Mouse (Mus musculus) cerebellum, postnatal 25 days (tissue): ENCODE data around the gene Cryga.
"Not testable (repeated sequence)": the region's sequence is repeated elsewhere in the genome, so short reads cannot be mapped to it uniquely, and the experiment has no call there.

Experiments used
- DNase-seq, 2 experiments: peaks; one replicate each; pipeline ENCODE4 v3.0.0; 2021; ENCODE audit warnings: mixed read lengths in 2 of 2

Cryga gene

GRCm38 (mm10) chr1:65088567-65089356 is 14.4 kb downstream of the Cryga start:
- DNase-seq: no peak

GRCm38 (mm10) chr1:65082188-65082587 is 21.0 kb downstream of the Cryga start, which contains the start of gene Crygb:
Gene Crygb, minus strand, starts transcription at chr1:65082288.
- no peak for DNase-seq

GRCm38 (mm10) chr1:65075607-65076006 is 27.6 kb downstream of the Cryga start:
- no peak for DNase-seq

GRCm38 (mm10) chr1:65073589-65073988 is 29.6 kb downstream of the Cryga start, which contains the start of gene Crygc:
Gene Crygc, minus strand, starts transcription at chr1:65073689.
- no peak for DNase-seq

- DNase-seq: no peak
Observed at GRCm38 (mm10) chr1:65067842-65068241, 35.3 kb downstream of the Cryga start.

GRCm38 (mm10) chr1:65064201-65064600 is 39.0 kb downstream of the Cryga start:
- no peak for DNase-seq

GRCm38 (mm10) chr1:65063352-65063751 is 39.8 kb downstream of the Cryga start, which contains the start of gene Crygd:
Gene Crygd, minus strand, starts transcription at chr1:65063452.
- no peak for DNase-seq

GRCm38 (mm10) chr1:65052140-65052539 is 51.0 kb downstream of the Cryga start:
- DNase-seq: no peak

GRCm38 (mm10) chr1:65051696-65052095 is 51.5 kb downstream of the Cryga start:
- DNase-seq: no peak

- DNase-seq: not testable (repeated sequence)
Observed at GRCm38 (mm10) chr1:65050952-65051351, 52.2 kb downstream of the Cryga start, which contains the start of gene Cryge. Gene Cryge, minus strand, starts transcription at chr1:65051149.
